ENCODE assay signal across 7 mouse cellular contexts in the genomic region with DNA sequence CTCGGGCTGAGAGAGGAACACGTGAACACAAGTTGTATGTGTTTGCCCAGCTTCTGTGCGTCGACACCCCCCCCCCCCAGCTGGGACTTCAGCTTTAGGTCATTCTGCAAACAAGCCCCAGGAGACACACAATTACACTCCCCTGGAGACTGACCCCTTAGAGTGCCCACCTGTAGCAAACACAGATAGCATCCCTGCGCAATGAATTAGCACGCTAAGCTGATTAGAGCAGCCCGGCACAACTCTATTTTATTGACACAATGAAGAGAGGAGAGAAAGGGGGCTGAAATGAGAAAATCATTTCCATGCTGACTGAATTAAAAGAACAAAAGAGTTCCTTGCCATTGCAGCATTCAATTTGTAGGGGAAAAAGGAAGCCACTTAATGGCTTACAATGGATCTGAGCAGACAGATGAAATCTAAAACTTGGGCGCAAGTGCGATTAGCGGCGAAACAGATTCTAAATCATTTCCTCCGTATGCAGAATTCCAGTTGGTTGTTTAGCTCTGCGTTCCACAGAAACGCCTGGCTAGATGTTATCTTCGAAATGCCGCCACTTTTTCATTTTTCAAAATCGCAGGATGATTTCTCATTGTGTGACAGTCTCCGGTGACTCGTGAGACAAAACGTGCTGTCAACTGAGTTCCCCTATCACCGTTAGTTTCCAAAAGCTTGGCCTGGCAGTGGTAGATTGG.
DNase-seq lines count a peak whose midpoint lies in the region; ATAC-seq and TF ChIP-seq lines count a peak whose summit lies in the region.

No protein-coding gene starts in this region.

- peak; percentile 69 for DNase-seq in brain, embryonic 14.5 days (ENCODE audit: low read depth)
- peak; percentile 57 for DNase-seq in embryo, embryonic 9.5 days (ENCODE audit: extremely low spot score)
- DNase-seq in lung, postnatal 36 days: peak; percentile 23
- DNase-seq in adrenal gland, adult 2 months: no peak
- DNase-seq in thymus, adult 18-20 months: no peak

- H3K27me3 ChIP-seq in hindbrain, embryonic 13.5 days: peaks cover 49% of the 10 kb centered on the region

- no peaks in the 10 kb centered on the region for H3K36me3 ChIP-seq in hindbrain, embryonic 13.5 days

- TF ChIP-seq CTCF in brain, embryonic 14.5 days (IDR thresholded peaks at IDR 0.05; ENCODE audit: borderline replicate concordance, extremely low read depth, insufficient read depth, insufficient read length): no peak

- no peak overlapping the region for H3K27ac ChIP-seq in hindbrain, embryonic 13.5 days

- peaks cover 17% of the 10 kb centered on the region for H3K4me1 ChIP-seq in hindbrain, embryonic 13.5 days (replicated peaks)

- H3K9ac ChIP-seq in hindbrain, embryonic 13.5 days: no peak overlapping the region

- H3K9me3 ChIP-seq in hindbrain, embryonic 13.5 days: no peaks in the 10 kb centered on the region

- WGBS in hindbrain, embryonic 13.5 days: 3% methylated on average over 21 of the region's 21 CpGs

- H3K4me2 ChIP-seq in hindbrain, embryonic 13.5 days: peak overlapping the region; percentile 52

- ATAC-seq in hindbrain, embryonic 13.5 days (ENCODE audit: low FRiP score): peak; percentile 52; the same call in 1 of the 2 replicates
- no peak for ATAC-seq in monocyte, adult 5-6 weeks (replicated peaks; ENCODE audit: insufficient number of reproducible peaks, low FRiP score, low TSS enrichment, poor library complexity, severe bottlenecking)

- TF ChIP-seq POLR2A in brain, embryonic 14.5 days (IDR thresholded peaks at IDR 0.05; ENCODE audit: borderline replicate concordance, extremely low read depth, insufficient read depth, insufficient read length, poor library complexity, severe bottlenecking): no peak

- peak overlapping the region; percentile 30 for H3K4me3 ChIP-seq in hindbrain, embryonic 13.5 days

Comparison
In these comparisons a context has a peak if more than half of its experiments do, and no peak if none do; other contexts are left out.
1. DNase-seq: peak in brain, embryonic 14.5 days (single experiment), embryo, embryonic 9.5 days (single experiment) and lung, postnatal 36 days (single experiment); none in adrenal gland, adult 2 months (single experiment) and thymus, adult 18-20 months (0 of 2).